Mouse (Mus musculus) stomach, postnatal 0 days (tissue): ENCODE results near the gene Camsap1. TPM values are rescaled to one million over a fixed set of nuclear protein-coding genes. Genes with fewer than 3 reads are reported as not detected.

Source experiments
- ATAC-seq: fragments of 200-750 bp; cut with Nextera tagmentation; 2 replicates; pipeline ENCODE4 v1.8.0; 2017; ENCODE audit not compliant: low FRiP score, low TSS enrichment
- DNase-seq: peaks from one replicate; pipeline ENCODE4 v3.0.0-alpha.2; 2016; ENCODE audit warnings: low spot score
- H3K27ac ChIP-seq: fragments of 300-500 bp; sonication (generic); replicated peaks from 2 replicates; pipeline ENCODE4 v1.5.1; 2014; ENCODE audit warnings: mild to moderate bottlenecking, control low read depth
- H3K27me3 ChIP-seq: fragments of 300-500 bp; sonication (generic); 2 replicates; pipeline ENCODE4 v1.6.1; 2014; ENCODE audit warnings: low read length; ENCODE audit not compliant: control insufficient read depth, insufficient read depth
- H3K36me3 ChIP-seq: fragments of 300-500 bp; sonication (generic); 2 replicates; pipeline ENCODE4 v1.6.1; 2014; ENCODE audit warnings: low read length, mixed read lengths; ENCODE audit not compliant: control insufficient read depth, insufficient read depth
- H3K4me1 ChIP-seq: fragments of 300-500 bp; sonication (generic); replicated peaks from 2 replicates; pipeline ENCODE4 v1.6.1; 2014; ENCODE audit warnings: antibody characterized with exemption; ENCODE audit not compliant: control insufficient read depth, insufficient read depth
- H3K4me2 ChIP-seq: fragments of 300-500 bp; sonication (generic); replicated peaks from 2 replicates; pipeline ENCODE4 v1.6.1; 2014; ENCODE audit warnings: low read depth, mild to moderate bottlenecking, control low read depth, moderate library complexity
- H3K4me3 ChIP-seq: fragments of 300-500 bp; sonication (generic); 2 replicates; pipeline ENCODE4 v1.5.1; 2014; ENCODE audit warnings: low read depth, low read length, control low read depth
- H3K9ac ChIP-seq: fragments of 300-500 bp; sonication (generic); 2 replicates; pipeline ENCODE4 v1.6.1; 2014; ENCODE audit warnings: mild to moderate bottlenecking, low read length, control low read depth, mixed read lengths
- H3K9me3 ChIP-seq: fragments of 300-500 bp; sonication (generic); 2 replicates; pipeline ENCODE4 v1.6.1; 2016; ENCODE audit warnings: low read length; ENCODE audit not compliant: control insufficient read depth
- CTCF ChIP-seq: IDR thresholded peaks from 2 replicates; pipeline ENCODE4 v1.5.1; 2016; ENCODE audit warnings: antibody characterized with exemption, low read depth, mild to moderate bottlenecking, moderate library complexity
- EP300 ChIP-seq: optimal IDR thresholded peaks from 2 replicates; pipeline ENCODE3; 2016; ENCODE audit warnings: antibody characterized with exemption
- WGBS: fragments of 180-500 bp; shearing (Covaris S2); extraction: QIAGEN DNeasy Blood & Tissue Kit; methylation state at CpG from one replicate; pipeline ENCODE4 v1.1.7; 2014; 5-methylcytosine and 5-hydroxymethylcytosine counted together
- polyA plus RNA-seq: library from polyadenylated mRNA; unstranded; fragments of >200 nt; fragmentation: Nextera tagmentation; extraction: Ambion mirVana; gene quantifications from 2 replicates; pipeline ENCODE4 v1.2.1, GENCODE M21; 2015

Camsap1 gene
- polyA plus RNA-seq, 1 experiment from 2014 or later, result 6.5 TPM

GRCm38 (mm10) chr2:25989651-25990050 is 6.6 kb upstream of the Camsap1 start:
- no peak for DNase-seq
- Histone ChIP-seq H3K4me1 (no peaks in the 10 kb centered on the region), H3K36me3 (no peaks in the 10 kb centered on the region), H3K9me3 (no peaks in the 10 kb centered on the region), H3K4me3 (no peak overlapping the region), H3K27ac (no peak overlapping the region), H3K4me2 (no peak overlapping the region), H3K27me3 (no peaks in the 10 kb centered on the region), H3K9ac (no peak overlapping the region)
- ATAC-seq, result no peak
- WGBS, result 97% methylated on average over 1 of the region's 1 CpGs
- TF ChIP-seq EP300, result no peak
- no peak for TF ChIP-seq CTCF

DNA sequence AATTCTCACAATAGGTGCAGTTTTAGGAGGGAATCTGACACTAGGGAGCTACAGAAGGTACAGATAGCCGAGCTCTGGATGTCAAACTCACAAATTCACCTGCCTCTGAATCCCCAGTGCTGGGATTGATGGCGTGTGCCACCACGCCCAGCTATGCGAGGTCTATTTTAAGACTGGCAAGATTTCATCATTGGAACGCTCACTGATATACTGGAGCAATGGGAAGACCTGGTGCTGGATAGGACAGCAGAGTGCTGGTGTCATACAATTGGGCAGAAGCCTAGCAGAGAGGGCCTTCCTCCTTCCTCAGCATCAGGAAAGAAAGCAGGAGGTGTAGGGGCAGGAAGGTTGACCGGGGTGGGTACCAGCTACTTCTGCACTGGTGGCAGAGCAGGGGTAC is 4.7 kb upstream of the Camsap1 start:
- Histone ChIP-seq H3K4me1 (no peaks in the 10 kb centered on the region), H3K27me3 (no peaks in the 10 kb centered on the region), H3K4me2 (no peak overlapping the region), H3K4me3 (no peak overlapping the region), H3K9me3 (no peaks in the 10 kb centered on the region), H3K27ac (no peak overlapping the region), H3K36me3 (no peaks in the 10 kb centered on the region), H3K9ac (no peak overlapping the region)
- no peak for DNase-seq
- TF ChIP-seq EP300 (no peak), CTCF (no peak)
- ATAC-seq, result no peak
- WGBS, result 77% methylated on average over 6 of the region's 6 CpGs

GRCm38 (mm10) chr2:25986601-25987000 is 3.5 kb upstream of the Camsap1 start:
- 68% methylated on average over 5 of the region's 5 CpGs for WGBS
- Histone ChIP-seq H3K9me3 (no peaks in the 10 kb centered on the region), H3K9ac (no peak overlapping the region), H3K27me3 (no peaks in the 10 kb centered on the region), H3K4me3 (no peak overlapping the region), H3K4me2 (no peak overlapping the region), H3K4me1 (no peaks in the 10 kb centered on the region; the same call in 1 of the 2 replicates), H3K36me3 (no peaks in the 10 kb centered on the region), H3K27ac (no peak overlapping the region)
- TF ChIP-seq EP300 (no peak), CTCF (no peak)
- no peak for DNase-seq
- no peak for ATAC-seq

GRCm38 (mm10) chr2:25982426-25983091 is 523 bp downstream of the Camsap1 start:
- Histone ChIP-seq H3K27ac (peak overlapping the region; percentile 84), H3K9me3 (no peaks in the 10 kb centered on the region), H3K27me3 (no peaks in the 10 kb centered on the region), H3K4me2 (peak overlapping the region; percentile 92), H3K9ac (peak overlapping the region; percentile 93), H3K4me1 (peaks cover 3% of the 10 kb centered on the region; the same call in 1 of the 2 replicates), H3K4me3 (peak overlapping the region; percentile 91), H3K36me3 (no peaks in the 10 kb centered on the region)
- no peak for TF ChIP-seq EP300
- no peak for TF ChIP-seq CTCF
- under 1% methylated on average over 70 of the region's 76 CpGs for WGBS
- ATAC-seq (peak; percentile 6), DNase-seq (no peak)

- 0 out of 2 replicates have a peak overlapping the region, but pooled peaks have one; percentile 18 for H3K27ac ChIP-seq
- peaks cover 3% of the 10 kb centered on the region; the same call in 1 of the 2 replicates for H3K4me1 ChIP-seq
- TF ChIP-seq EP300, result no peak
- no peak for TF ChIP-seq CTCF
- no peaks in the 10 kb centered on the region for H3K27me3 ChIP-seq
- no peaks in the 10 kb centered on the region for H3K36me3 ChIP-seq
- ATAC-seq (no peak), DNase-seq (peak; percentile 65)
- under 1% methylated on average over 16 of the region's 16 CpGs for WGBS
- H3K9ac ChIP-seq, result peak overlapping the region; percentile 93
- no peaks in the 10 kb centered on the region for H3K9me3 ChIP-seq
- H3K4me2 ChIP-seq, result peak overlapping the region; percentile 92
- H3K4me3 ChIP-seq, result peak overlapping the region; percentile 91
These were observed 1.0 kb downstream of the Camsap1 start for GRCm38 (mm10) chr2:25982052-25982425.

DNA sequence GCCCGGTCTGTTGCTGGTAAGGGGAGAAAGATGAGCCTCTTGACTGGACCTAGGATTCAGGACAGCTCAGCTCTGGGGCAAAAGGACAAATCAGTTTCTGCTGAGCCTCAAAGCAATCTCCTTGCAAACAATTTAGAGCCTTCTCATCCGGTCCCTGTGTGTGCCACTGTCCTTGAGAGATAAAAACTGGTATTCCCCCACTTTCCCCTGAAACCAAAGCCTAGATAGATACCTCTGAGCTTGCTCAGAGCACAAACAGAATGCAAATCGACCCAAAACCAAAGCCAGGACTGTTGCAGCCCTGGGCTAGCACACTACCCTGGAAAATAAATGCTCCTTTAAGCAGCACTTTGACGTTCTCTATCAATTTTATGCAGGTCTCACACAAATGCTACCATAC is 4.1 kb downstream of the Camsap1 start:
- Histone ChIP-seq H3K27ac (no peak overlapping the region), H3K36me3 (no peaks in the 10 kb centered on the region), H3K4me3 (no peak overlapping the region), H3K9ac (no peak overlapping the region), H3K4me2 (no peak overlapping the region), H3K9me3 (no peaks in the 10 kb centered on the region), H3K4me1 (peaks cover 3% of the 10 kb centered on the region; the same call in 1 of the 2 replicates), H3K27me3 (no peaks in the 10 kb centered on the region)
- TF ChIP-seq CTCF, result no peak
- no peak for TF ChIP-seq EP300
- ATAC-seq, result no peak
- DNase-seq, result no peak
- 78% methylated on average over 4 of the region's 4 CpGs for whole genome bisulfite sequencing
